Mouse (Mus musculus) regulatory T cell (primary cell): Measurements from ENCODE around the gene Mobp.

Experiments
- in situ Hi-C: fragments of 300-600 bp; cut with MboI, MseI; formaldehyde crosslinking; loops from one replicate; pipeline ENCODE4 v1.15.1; 2025; ENCODE audit warnings: high pct_unique_total_duplicates

The Mobp gene

DNA sequence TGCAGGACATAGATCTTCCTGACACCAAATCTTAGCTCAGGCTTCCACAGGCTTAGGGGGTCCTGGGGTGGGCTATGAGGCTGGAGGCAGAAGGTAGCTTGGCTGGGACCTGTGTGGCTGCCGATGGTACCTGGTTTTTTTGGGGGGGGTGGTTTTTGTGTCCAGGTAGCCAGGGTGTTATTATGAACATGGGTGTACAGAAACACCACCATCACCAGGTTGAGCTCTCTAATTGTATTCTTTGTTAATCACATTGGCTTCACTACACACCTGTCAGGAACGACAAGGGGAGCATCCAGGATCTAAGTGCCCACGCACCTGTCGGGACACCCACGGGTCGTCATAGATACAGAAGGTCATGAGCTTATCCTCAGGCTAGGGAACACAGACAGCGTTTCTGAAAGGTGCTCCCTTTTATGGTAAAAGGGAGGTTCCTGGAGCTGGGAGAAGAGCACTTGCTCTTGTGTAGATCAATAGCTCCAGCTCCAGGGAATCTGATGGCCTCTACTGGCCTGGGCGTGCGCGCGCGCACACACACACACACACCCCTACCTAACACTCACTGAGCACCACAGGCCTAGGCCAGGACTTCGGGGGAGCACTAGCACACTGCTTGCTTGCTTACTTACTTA lies 14.9 kb upstream of the Mobp start:
- in situ Hi-C loops, result no loop called here

GRCm38 (mm10) chr9:120135454-120135853 lies 14.1 kb upstream of the Mobp start:
- in situ Hi-C loops, result no loop called here

GRCm38 (mm10) chr9:120140652-120141051 lies 8.9 kb upstream of the Mobp start:
- in situ Hi-C loops, result loop anchor here (10.0 kb wide), 1 partner anchor 486 kb away; no protein-coding TSS in a partner anchor

DNA sequence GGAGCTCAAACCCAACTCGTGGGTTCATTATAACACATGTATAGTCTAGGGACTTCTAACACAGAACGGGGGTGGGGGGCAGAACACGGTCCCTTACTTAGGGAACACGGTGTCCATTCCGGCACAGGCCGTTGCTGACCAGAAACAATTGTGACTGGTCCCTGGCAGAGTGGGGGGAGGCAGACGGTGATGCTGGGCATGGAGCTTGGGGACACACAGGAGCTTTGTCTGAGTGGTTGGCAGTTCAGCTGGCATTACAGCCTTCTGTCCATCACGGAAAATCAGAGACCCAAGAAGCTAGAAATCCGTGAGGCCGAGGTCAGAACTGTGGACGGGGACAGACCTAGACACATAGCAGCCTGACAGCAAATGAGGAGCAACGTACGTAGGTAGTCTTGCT lies 5.0 kb upstream of the Mobp start:
- in situ Hi-C loops, result loop anchor here (10.0 kb wide), 1 partner anchor 490 kb away; no protein-coding TSS in a partner anchor

- in situ Hi-C loops, result loop anchor here (5.0 kb wide), 1 partner anchor 51 kb away; no protein-coding TSS in a partner anchor
Measured at GRCm38 (mm10) chr9:120151152-120151551, 1.6 kb downstream of the Mobp start.

GRCm38 (mm10) chr9:120151906-120152399 lies 2.4 kb downstream of the Mobp start:
- in situ Hi-C loops, result loop anchor here (5.0 kb wide), 1 partner anchor 50 kb away; no protein-coding TSS in a partner anchor

- in situ Hi-C loops, result no loop called here
Measured at GRCm38 (mm10) chr9:120158047-120158446, 8.5 kb downstream of the Mobp start.

DNA sequence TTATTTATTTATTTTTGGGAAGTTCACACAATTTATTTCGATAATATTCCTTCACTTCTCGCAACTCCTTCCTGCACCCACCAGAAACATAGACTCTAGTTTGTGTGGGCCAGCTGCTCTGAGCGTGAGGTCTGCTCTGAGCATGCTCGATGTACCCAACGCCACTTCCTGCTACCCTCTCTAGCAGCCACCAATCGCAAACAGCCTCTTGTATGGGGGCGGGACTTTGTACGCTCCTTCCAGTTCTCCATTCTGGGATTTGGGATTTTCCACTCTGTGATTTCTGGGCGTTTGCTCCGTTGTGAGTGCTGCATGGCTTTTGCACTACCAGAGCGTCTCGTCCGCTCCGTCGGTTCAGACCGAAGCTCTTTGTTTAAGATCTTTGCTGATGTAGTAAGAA lies 14.4 kb downstream of the Mobp start:
- in situ Hi-C loops, result no loop called here

DNA sequence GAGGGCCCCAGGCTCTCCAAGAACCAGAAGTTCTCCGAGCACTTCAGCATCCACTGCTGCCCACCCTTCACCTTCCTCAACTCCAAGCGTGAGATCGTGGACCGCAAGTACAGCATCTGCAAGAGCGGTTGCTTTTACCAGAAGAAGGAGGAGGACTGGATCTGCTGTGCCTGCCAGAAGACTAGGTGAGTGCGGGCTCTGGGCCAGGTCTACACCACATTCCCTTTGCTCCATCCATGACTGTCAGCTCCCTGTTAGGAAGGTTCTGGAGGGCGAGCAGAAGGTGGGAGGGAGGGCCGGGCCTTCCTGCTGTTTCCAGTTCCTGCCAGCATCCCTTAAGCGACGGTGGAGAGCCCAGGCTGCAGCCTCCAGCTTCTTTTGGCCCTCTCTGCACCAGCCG lies 18.3 kb downstream of the Mobp start:
- in situ Hi-C loops, result no loop called here

- in situ Hi-C loops, result no loop called here
Measured at GRCm38 (mm10) chr9:120171295-120171694, 21.8 kb downstream of the Mobp start.

DNA sequence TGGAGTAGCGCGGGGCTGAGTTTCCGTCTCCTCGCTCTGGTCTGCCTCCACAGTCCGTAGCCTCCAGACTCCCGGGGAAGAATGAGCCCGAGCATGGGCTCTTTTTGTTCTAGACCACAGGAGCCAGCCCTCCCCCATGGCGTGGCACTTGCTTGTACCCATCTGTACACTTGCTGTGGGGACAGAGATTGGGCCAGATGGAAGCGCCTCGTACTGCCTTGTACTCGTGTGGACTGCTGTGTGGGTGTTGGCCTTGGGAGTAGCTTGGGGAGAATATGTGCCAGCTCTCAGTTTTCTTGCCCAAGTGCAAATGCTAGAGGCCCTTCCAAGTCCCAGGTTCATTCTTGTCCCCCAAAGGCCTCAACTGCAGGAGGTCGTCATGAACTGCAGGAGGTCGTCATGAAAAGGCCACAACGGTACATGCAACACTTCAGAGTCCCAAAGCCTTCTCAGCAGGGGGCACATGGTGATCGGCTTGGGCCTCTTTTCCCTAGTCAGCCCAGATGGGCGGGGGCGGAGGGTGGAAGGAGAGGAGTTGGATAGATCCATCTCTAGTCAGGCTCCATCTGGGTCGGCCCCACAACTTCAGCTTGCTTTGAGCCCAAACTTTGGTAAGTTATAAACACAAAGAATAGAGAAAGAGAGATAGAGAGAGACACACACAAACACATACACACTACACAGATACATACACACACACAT lies 25.1 kb downstream of the Mobp start:
- in situ Hi-C loops, result no loop called here

DNA sequence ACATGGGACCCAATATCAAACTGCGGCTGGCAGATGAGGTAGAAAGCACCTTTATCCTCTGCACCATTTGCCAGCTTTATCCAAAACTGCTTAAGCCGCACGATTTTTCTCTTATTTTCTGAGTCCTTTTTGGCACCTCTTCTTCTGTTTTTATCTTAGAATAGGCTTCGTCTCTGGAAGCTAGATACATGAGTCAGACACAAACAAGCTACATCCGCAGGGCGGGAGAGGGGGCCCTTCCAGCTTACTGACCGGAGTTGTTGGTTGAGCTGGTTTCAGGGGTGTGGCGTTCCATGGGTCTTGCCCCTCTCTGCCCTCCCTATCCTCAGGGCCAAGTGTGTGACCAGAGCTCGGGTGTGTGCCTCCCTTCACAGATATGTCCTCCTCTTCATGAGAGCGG lies 29.3 kb downstream of the Mobp start:
- in situ Hi-C loops, result no loop called here

- in situ Hi-C loops, result no loop called here
Measured at GRCm38 (mm10) chr9:120184499-120184898, 35.0 kb downstream of the Mobp start.

DNA sequence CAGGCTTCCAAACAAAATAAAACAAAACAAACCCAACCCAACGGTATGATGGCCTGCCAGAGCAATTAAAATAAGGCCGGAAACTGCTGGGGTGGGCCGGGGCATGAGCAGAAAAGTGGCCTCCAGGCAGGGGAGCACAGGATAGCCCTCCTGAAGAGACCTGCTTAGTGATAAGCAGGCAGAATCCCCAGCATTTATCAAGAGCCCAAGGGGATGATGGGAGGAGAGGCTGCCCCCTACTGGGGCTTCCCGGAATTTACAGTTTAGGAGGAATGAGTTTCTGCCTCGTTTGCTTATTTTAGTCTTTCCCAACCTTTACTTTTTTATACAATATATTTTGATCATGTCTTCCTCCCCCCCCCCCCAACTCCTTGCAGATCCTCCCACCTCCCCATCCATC lies 37.3 kb downstream of the Mobp start:
- in situ Hi-C loops, result no loop called here

- in situ Hi-C loops, result no loop called here
Measured at GRCm38 (mm10) chr9:120190891-120191290, 41.4 kb downstream of the Mobp start.

GRCm38 (mm10) chr9:120191362-120192098 lies 42.0 kb downstream of the Mobp start:
- in situ Hi-C loops, result no loop called here

DNA sequence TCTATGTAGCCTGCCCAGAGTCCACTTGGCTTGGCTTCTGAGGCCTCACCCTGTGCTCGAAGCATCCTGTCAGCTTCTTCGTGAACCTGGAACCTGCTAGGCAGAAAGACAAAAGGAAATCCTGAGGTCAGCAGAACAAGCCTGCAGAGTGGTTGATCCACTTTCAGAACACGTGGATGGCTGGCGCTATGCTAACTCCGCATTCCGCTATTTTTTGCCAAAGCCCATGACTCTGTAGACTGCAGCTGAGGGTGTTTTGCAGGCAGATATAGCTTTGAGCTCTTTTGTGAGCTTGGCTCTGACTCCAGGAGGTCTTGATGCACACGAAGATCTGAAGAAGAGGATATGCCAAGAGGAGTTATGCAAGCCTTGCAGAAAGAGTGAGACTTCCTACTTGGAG lies 43.2 kb downstream of the Mobp start:
- in situ Hi-C loops, result no loop called here

- in situ Hi-C loops, result loop anchor here (5.0 kb wide), 1 partner anchor 49 kb away; no protein-coding TSS in a partner anchor
Measured at GRCm38 (mm10) chr9:120200873-120201272, 51.4 kb downstream of the Mobp start.

GRCm38 (mm10) chr9:120201743-120202142 lies 52.2 kb downstream of the Mobp start:
- in situ Hi-C loops, result loop anchor here (5.0 kb wide), 1 partner anchor 49 kb away; no protein-coding TSS in a partner anchor

DNA sequence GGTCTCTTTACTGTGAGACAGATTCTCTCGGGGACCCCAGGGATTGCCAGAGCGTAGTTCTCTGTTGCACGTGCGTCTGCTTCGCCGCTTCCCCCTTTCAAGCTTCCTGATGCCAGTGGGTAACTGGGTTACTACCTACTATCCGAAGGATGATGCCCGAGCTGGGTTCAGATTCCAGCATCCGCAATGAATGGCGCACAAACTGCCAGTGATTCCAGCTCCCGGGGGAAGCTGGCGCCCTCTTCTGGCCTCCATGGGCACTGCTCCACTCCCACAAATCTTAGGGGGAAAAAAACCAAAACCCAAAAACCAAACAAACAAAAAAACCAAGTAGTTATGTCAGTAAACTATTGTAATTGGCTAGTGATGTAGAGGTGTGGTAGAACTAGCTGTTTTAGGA lies 53.2 kb downstream of the Mobp start:
- in situ Hi-C loops, result loop anchor here (5.0 kb wide), 1 partner anchor 50 kb away; no protein-coding TSS in a partner anchor

GRCm38 (mm10) chr9:120203936-120204335 lies 54.4 kb downstream of the Mobp start:
- in situ Hi-C loops, result loop anchor here (5.0 kb wide), 1 partner anchor 52 kb away; no protein-coding TSS in a partner anchor

DNA sequence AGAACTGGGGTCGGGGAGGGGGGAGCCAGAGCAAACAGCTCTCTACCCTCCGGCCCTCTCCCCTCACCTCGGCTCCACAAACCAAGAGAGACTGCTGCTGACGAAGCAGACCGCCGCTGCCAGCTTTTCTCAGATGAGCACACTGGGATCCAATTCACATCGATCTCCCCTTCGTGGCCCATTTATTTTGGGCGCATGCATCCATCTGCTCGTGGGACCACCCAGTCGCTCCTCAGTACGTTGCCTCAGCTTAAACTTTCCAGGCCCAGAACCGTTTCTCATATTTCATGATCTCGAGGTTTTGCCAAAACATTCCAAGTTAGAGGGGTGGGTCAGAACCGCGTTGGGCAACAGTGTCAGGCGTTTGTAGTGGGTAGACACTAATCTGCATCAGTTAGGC lies 57.4 kb downstream of the Mobp start:
- in situ Hi-C loops, result no loop called here
